Mouse (Mus musculus) megakaryocyte, embryonic 14.5 days (primary cell): ENCODE data around the gene Ifitm3. TPM values are rescaled to one million over a fixed set of nuclear protein-coding genes. Genes with fewer than 3 reads are reported as not detected.
A peak's percentile ranks its signal among the peaks of the same experiment; 100 is the strongest.
"Not testable (repeated sequence)": the region's sequence is repeated elsewhere in the genome, so short reads cannot be mapped to it uniquely, and the experiment has no call there.

Source experiments
- H3K27me3 ChIP-seq: replicated peaks from 2 replicates; pipeline ENCODE3; 2012; ENCODE audit warnings: inconsistent platforms
- H3K36me3 ChIP-seq: replicated peaks from 2 replicates; pipeline ENCODE3; 2012; ENCODE audit warnings: low read length, inconsistent platforms, mixed read lengths
- H3K4me1 ChIP-seq: 2 replicates; pipeline ENCODE4 v1.6.1; 2012; ENCODE audit warnings: inconsistent platforms
- H3K4me3 ChIP-seq: replicated peaks from 2 replicates; pipeline ENCODE3; 2012; ENCODE audit warnings: moderate library complexity, mild to moderate bottlenecking, inconsistent platforms
- H3K9me3 ChIP-seq: 2 replicates; pipeline ENCODE4 v1.6.1; 2012; ENCODE audit warnings: inconsistent platforms
- FLI1 ChIP-seq: IDR thresholded peaks from 2 replicates; pipeline ENCODE4 v1.6.1; 2012; ENCODE audit warnings: low read length, inconsistent platforms, mixed read lengths
- GATA1 ChIP-seq: IDR thresholded peaks from 3 replicates; pipeline ENCODE4 v1.6.1; 2012; ENCODE audit warnings: mixed read lengths, low read length, inconsistent platforms, borderline replicate concordance
- polyA plus RNA-seq: library from polyadenylated mRNA; stranded (reverse); fragments of >175 nt; gene quantifications from 2 replicates; pipeline ENCODE4 v1.2.3, GENCODE M21; 2012; ENCODE audit warnings: low replicate concordance; ENCODE audit not compliant: insufficient read depth

The Ifitm3 gene
- polyA plus RNA-seq, 1 experiment, result 151 TPM

DNA sequence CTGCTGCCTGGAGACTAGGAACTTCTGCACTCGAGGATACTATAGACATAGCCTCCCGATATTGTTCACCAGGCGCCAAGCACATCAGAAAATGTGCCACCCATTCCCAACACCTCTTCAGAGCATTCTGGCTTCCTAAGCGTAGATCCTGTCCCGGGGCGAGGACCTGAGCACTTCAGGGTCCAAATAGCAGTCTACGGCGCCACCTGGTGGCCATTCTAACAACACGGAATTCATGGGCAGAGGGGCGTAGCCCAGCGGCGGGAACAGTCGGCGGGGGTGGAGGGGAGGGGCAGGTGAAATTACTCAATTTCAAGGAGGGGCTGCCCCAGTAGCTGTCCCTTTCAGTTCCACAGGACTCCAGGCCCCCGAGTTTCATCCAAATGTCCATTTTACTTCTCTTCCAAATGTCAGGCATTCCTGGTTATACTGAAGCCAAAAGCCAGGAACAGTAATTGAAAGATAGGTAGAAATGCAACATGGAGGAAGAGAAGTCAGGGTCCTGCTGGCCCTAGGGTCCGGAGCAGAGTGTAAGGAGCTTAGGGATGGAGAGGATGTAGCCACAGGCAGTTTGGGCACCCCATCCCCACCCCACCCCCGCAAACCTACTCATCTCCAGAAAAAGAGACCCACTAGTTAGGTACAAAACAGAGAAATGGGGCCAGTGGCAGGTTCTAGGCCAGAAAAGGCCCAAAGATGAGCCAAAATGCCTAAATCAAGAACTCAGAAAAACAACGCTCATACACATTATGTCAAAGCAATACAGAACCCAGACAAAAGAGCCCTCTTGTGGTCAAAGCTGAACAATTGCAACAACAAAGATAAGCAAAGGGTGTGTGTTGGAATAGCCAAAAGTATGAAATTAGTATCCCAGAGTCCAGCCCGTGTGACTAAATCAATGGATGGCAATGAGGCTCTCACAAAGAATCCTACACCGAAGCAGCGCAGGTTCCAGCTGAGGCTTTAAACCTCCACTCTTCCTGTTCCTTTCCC, 38.0 kb upstream of the Ifitm3 start:
- no peak; the same call in 2 of the 3 replicates for TF ChIP-seq GATA1
- TF ChIP-seq FLI1, result no peak
- Histone ChIP-seq H3K36me3 (no peaks in the 10 kb centered on the region), H3K4me3 (peak overlapping the region; percentile 92), H3K27me3 (no peaks in the 10 kb centered on the region), H3K4me1 (peaks cover 70% of the 10 kb centered on the region), H3K9me3 (no peaks in the 10 kb centered on the region)

DNA sequence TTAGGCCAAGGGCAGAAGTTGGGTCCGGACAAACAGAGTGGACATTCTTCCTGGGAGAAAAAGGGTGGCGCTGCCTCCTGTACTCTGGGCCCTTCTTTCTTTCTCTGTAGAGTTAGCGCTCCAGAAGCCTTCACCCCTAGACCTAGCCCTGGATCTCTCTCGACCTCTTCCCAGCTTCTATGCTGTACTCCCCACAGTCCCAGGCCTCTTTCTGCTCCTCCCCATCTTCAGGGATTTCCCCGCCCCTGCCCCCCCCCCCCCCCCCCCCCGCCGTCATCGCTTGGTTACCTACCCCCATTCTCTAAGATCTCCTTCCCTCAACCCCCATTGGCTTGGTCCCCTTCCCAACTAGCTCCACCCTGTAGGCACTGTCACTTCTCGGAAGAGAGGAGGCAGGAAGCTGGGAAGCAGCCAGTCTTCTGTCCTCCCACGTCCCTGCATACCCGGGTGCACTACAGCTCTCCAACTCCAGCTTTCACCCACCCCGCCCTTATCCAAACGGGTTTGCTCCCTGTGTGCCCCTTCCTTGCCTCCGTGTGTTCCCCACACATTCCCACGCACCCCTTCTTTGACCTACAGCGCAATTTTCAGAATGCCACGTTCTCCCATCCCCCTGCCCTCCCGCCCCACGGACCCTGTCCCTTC, 37.1 kb upstream of the Ifitm3 start:
- Histone ChIP-seq H3K36me3 (no peaks in the 10 kb centered on the region), H3K4me3 (peak overlapping the region; percentile 92), H3K4me1 (peaks cover 73% of the 10 kb centered on the region), H3K9me3 (no peaks in the 10 kb centered on the region), H3K27me3 (no peaks in the 10 kb centered on the region)
- TF ChIP-seq GATA1 (no peak), FLI1 (no peak)

DNA sequence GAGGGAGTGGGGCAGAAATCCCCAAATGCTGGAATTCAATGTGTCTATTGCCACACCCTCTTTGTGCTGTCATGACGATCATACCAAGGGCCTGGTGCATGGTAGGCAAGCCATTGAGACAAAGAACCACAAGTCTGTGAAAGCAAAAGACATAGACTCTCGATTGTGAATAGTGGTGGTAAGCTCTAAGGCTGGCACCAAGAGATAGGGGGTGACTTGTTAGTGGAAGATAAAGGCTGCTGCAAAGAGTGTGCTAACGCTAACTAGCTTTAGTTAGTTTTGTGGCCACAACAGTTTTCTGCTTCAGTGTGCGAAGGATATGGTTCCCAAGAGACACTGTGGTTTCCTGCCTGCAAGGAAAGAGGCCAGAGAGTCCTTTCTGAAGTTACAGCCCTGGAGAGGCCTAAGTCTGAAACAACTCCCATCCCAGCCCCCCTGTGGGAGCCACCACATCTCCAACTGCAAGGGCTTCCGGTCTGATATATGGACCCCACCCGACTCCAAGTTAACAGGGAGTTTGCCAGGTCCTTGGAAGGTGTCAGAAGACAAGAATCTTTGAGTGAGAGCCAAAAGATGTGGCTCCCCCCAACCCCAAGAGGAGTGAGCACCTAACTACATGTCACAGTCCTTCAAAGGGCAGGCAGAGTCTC, 36.5 kb upstream of the Ifitm3 start:
- H3K27me3 ChIP-seq, result no peaks in the 10 kb centered on the region
- H3K4me1 ChIP-seq, result peaks cover 76% of the 10 kb centered on the region
- no peaks in the 10 kb centered on the region for H3K36me3 ChIP-seq
- H3K4me3 ChIP-seq, result peak overlapping the region; percentile 92
- H3K9me3 ChIP-seq, result no peaks in the 10 kb centered on the region
- TF ChIP-seq FLI1, result no peak
- peak; percentile 98 for TF ChIP-seq GATA1

DNA sequence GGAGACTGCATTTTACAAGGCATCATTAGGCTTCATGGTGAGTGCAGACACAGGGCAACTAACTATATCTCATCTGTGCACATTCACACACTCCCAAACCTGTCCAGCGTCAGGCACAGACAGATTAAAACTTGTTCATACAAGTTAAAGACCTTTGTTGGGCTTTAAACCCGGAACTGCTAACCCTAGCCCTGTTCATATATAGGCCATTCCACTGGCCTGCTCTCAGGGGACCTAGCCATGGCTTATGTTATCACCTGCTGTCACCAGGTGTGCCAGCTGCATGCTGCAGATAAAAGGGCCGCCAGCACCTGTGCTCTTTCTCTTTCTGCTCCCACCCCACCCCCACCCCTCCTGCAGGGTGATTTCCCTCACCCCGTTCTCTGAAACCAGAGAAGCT, 32.0 kb upstream of the Ifitm3 start:
- TF ChIP-seq GATA1 (no peak), FLI1 (no peak)
- Histone ChIP-seq H3K36me3 (peaks cover 4% of the 10 kb centered on the region), H3K4me3 (no peak overlapping the region), H3K9me3 (peaks cover 7% of the 10 kb centered on the region; the same call in 1 of the 2 replicates), H3K27me3 (no peaks in the 10 kb centered on the region), H3K4me1 (peaks cover 86% of the 10 kb centered on the region)

DNA sequence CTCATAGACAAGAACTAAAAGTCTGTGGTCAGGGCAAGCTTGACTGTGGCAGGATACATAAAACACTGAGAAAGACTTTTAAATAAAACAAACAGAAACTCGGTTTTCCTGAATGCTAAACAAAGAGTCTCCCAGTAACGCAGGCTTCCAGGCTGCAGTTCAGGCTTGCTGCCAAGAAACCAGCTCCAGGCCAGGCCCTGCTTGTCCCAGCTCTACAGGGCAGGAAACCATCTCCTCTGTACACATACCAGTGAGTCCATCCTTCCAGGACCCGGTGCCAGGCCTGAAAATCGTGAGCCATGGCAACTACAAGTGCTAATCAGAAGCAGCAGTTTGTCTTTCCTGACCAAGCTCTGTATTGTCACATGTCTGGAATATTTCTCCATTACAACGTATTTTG, 31.1 kb upstream of the Ifitm3 start:
- Histone ChIP-seq H3K27me3 (no peaks in the 10 kb centered on the region), H3K4me1 (peaks cover 77% of the 10 kb centered on the region), H3K36me3 (peaks cover 4% of the 10 kb centered on the region), H3K4me3 (no peak overlapping the region), H3K9me3 (peaks cover 7% of the 10 kb centered on the region; the same call in 1 of the 2 replicates)
- no peak for TF ChIP-seq GATA1
- no peak for TF ChIP-seq FLI1

DNA sequence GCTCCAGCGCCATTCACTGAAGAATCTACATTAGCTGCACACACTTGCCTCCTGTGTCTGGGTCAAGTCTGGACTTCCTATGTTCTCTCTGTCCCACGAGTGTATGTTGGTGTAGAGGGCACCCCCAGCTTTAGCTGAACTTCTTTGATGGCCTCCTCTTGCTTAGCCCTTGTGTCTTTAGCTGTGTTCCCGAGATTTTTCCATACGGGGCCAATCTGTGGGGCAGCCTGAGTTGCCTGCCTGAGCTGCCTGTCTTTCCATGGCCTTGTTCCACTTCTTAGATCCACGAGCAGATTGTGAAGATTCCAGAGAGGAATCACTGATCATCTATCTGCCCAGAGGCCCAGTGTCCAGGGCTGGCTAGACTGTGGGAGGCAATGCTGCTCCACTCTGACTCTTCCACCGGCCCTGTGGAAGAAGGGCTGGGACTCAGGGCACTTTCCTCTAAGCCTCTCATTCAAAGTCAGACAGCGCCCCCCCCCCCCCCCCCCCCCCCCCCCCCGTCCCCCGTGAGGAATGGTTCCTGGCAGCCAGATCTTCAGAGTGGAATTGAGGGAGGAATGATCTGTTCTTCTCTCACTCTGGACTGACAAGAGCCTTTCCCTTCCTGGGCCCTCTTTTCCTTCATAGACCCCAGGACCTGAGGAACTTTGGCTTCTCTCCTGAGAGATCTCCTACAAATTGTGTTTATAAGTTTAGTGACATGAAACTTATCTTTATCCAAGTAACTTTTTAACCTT, 30.5 kb upstream of the Ifitm3 start:
- Histone ChIP-seq H3K4me1 (peaks cover 73% of the 10 kb centered on the region), H3K27me3 (no peaks in the 10 kb centered on the region), H3K36me3 (peaks cover 4% of the 10 kb centered on the region), H3K9me3 (peaks cover 7% of the 10 kb centered on the region; the same call in 1 of the 2 replicates), H3K4me3 (no peak overlapping the region)
- TF ChIP-seq GATA1 (no peak), FLI1 (no peak)

DNA sequence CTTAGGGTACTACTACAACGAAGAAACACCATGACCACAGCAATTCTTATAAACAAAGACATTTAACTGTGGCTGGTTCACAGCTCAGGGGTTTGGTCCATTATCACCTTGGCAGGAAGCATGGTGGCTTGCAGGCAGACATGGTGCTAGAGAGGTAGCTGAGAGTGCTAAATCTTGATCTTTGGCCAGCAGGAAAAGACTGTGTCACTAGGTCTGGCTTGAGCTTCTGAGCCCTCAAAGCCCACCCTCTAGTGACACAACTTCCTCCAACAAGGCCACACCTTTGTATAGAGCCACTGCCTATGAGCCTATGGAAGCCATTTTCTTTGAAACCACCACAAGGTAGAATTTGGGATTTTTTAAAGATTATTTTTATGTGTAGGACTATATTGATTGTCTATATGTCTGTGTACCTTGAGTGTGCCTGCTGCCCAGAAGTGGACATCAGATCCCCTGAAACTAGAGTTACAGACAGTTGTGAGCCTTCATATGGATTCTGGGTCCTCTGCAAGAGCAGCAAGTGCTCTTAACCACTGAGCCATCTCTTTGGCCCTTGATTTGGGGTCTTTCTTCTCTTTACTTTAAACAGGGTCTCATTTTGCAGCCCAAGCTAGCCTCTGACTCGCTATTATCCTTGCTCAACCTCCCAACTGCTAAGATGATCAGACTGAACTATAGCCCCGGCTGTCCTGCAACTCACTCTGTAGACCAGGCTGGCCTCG, 29.0 kb upstream of the Ifitm3 start:
- peaks cover 4% of the 10 kb centered on the region for H3K36me3 ChIP-seq
- TF ChIP-seq FLI1 (no peak), GATA1 (no peak)
- H3K4me1 ChIP-seq, result peaks cover 62% of the 10 kb centered on the region
- H3K4me3 ChIP-seq, result no peak overlapping the region
- no peaks in the 10 kb centered on the region for H3K27me3 ChIP-seq
- peaks cover 7% of the 10 kb centered on the region; the same call in 1 of the 2 replicates for H3K9me3 ChIP-seq

DNA sequence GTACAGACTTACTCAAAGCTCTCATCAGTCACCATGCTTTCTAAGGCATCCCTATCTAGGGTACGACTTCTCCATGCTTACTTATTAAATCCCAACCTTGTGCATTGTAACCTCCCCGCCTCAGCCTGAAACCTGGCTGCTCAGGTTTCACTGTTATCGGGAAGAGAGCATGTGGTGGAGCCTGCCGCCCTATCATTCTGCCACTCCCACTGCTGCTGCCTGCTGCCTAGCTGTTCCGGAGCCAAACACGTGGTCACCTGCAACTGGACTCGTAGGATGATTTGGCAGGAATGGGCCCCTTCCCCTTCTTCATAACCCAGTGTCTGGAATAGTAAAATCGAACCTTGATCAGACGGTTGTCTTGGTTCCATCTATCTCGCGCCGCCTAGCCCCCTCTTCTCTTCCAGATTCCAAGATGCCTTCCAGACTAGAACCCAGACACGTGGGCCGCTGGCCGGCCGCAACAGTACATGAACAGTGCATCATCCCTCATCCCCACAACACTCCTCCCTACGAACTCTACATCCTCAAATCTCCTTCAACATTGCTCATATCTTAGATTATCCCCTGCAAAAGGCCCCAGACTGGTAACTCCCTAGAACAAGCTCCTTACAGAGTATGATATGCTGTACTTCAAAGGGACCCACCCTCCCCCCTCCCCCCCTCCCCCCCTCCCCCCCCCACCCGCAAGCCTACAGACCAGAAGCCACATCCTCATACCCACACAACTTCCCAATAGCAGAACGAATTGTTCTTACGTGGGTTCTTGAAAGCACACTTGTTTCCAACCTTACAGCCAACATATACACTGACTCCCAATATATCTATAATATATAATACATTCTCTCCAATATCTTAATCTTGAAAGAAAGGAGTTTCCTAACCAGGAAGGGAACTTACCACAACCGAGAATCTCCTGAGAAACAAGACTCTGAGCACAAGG, 27.8 kb upstream of the Ifitm3 start:
- Histone ChIP-seq H3K9me3 (peaks cover 7% of the 10 kb centered on the region; the same call in 1 of the 2 replicates), H3K36me3 (peaks cover 4% of the 10 kb centered on the region), H3K27me3 (no peaks in the 10 kb centered on the region), H3K4me3 (no peak overlapping the region), H3K4me1 (peaks cover 57% of the 10 kb centered on the region)
- no peak for TF ChIP-seq GATA1
- TF ChIP-seq FLI1, result no peak

DNA sequence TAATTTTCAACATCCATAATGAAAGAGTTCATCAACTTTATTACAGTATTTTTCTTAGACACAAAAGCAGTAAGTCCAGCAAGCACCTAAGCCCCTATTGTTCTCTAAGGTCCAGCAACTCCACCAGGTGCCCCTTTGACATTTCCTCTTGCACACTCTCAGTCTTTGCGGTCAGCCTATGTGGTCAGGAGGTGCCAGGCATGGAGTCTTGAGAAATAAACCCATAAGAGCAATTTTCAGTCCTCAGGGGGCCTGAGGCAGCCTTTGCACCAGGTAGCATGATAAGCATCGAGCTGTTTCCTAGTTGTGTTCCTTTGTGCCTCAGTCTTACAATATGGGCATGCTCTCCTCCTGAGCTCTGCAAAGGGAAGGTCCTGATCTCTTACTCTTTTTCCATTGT, 26.1 kb upstream of the Ifitm3 start:
- H3K27me3 ChIP-seq, H3K36me3 ChIP-seq, H3K9me3 ChIP-seq, H3K4me3 ChIP-seq: not testable (repeated sequence)
- peaks cover 46% of the 10 kb centered on the region for H3K4me1 ChIP-seq
